Mouse (Mus musculus): ENCODE measurements around the gene Grin3a. TPM values are rescaled to one million over a fixed set of nuclear protein-coding genes. Genes with fewer than 3 reads are reported as not detected.
A peak's percentile ranks its signal among the peaks of the same experiment; 100 is the strongest.
"Not testable (repeated sequence)": the region's sequence is repeated elsewhere in the genome, so short reads cannot be mapped to it uniquely, and the experiment has no call there.

Gene Grin3a
- polyA plus RNA-seq, 1 experiment from 2014 or later: 7.7 TPM

- no peaks in the 10 kb centered on the region for H3K9me3 ChIP-seq
- H3K4me3 ChIP-seq: no peak overlapping the region
- no peaks in the 10 kb centered on the region for H3K27me3 ChIP-seq
- H3K4me2 ChIP-seq (replicated peaks): no peak overlapping the region
- WGBS: 95% methylated on average over 6 of the region's 6 CpGs
- H3K36me3 ChIP-seq: no peaks in the 10 kb centered on the region
- ATAC-seq (replicated peaks): no peak
- no peaks in the 10 kb centered on the region for H3K4me1 ChIP-seq
- H3K27ac ChIP-seq (replicated peaks): no peak overlapping the region
- no peak overlapping the region for H3K9ac ChIP-seq (replicated peaks)
Measured at GRCm38 (mm10) chr4:49676071-49676470, 169.5 kb downstream of the Grin3a start.

- WGBS: 87% methylated on average over 5 of the region's 5 CpGs
- no peak overlapping the region for H3K27ac ChIP-seq (replicated peaks)
- no peak overlapping the region for H3K4me2 ChIP-seq (replicated peaks)
- no peak overlapping the region for H3K9ac ChIP-seq (replicated peaks)
- peaks cover 17% of the 10 kb centered on the region; the same call in 1 of the 2 replicates for H3K36me3 ChIP-seq
- no peaks in the 10 kb centered on the region for H3K27me3 ChIP-seq
- H3K4me1 ChIP-seq: no peaks in the 10 kb centered on the region
- no peak overlapping the region for H3K4me3 ChIP-seq
- no peaks in the 10 kb centered on the region for H3K9me3 ChIP-seq
- ATAC-seq (replicated peaks): no peak
Measured at GRCm38 (mm10) chr4:49664850-49665249, 180.7 kb downstream of the Grin3a start.

- peaks cover 5% of the 10 kb centered on the region; the same call in 1 of the 2 replicates for H3K4me1 ChIP-seq
- no peak overlapping the region for H3K27ac ChIP-seq (replicated peaks)
- WGBS: 90% methylated on average over 4 of the region's 4 CpGs
- no peak overlapping the region for H3K4me2 ChIP-seq (replicated peaks)
- peaks cover 31% of the 10 kb centered on the region for H3K36me3 ChIP-seq
- H3K27me3 ChIP-seq: no peaks in the 10 kb centered on the region
- H3K9me3 ChIP-seq: no peaks in the 10 kb centered on the region
- H3K9ac ChIP-seq (replicated peaks): no peak overlapping the region
- no peak overlapping the region for H3K4me3 ChIP-seq
- ATAC-seq (replicated peaks): no peak
Measured at GRCm38 (mm10) chr4:49662231-49662630, 183.3 kb downstream of the Grin3a start.

DNA sequence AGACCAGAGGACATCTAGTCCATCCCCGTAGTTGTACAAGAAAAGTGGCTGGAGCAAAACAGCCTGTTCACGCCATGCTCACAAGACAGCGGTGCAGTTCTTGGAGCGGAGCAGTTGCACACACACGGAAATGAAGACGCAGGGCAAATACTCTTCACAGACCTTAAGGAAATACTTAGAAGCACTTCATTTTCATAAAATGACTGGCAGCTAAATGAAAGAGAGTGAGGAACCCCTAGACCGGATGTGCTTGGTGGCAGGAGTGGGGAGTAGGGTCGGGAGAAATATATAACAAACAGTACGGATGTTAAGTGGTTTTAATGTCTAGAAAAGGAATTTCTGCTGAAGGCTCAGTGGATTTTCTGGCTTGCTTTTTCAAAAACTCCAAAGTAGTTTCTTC is 183.9 kb downstream of the Grin3a start:
- no peak overlapping the region for H3K27ac ChIP-seq (replicated peaks)
- no peaks in the 10 kb centered on the region for H3K9me3 ChIP-seq
- no peak for ATAC-seq (replicated peaks)
- peaks cover 5% of the 10 kb centered on the region; the same call in 1 of the 2 replicates for H3K4me1 ChIP-seq
- no peak overlapping the region for H3K4me3 ChIP-seq
- no peaks in the 10 kb centered on the region for H3K27me3 ChIP-seq
- no peak overlapping the region for H3K4me2 ChIP-seq (replicated peaks)
- WGBS: 98% methylated on average over 9 of the region's 9 CpGs
- H3K36me3 ChIP-seq: peaks cover 36% of the 10 kb centered on the region
- no peak overlapping the region for H3K9ac ChIP-seq (replicated peaks)

DNA sequence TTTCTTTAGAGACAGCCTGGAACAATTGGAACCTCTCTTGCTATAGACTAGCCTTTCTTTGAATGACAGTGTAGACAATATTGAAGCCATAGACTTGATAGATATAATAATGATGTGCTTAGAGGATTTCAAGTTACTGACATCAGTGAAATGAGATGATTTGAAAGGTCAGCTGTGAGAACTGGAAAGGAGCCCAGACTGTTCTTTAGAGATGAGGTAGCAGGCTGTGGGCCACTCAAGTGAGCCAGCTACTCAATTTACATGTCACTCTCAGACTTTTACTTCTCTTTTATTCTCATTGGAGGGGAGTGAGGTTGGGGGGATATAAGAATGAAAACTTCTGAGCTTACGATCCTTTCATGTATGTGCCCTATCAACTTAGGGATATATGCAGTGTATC is 186.1 kb downstream of the Grin3a start:
- no peak overlapping the region for H3K4me2 ChIP-seq (replicated peaks)
- 64% methylated on average over 1 of the region's 1 CpGs for WGBS
- H3K9me3 ChIP-seq: no peaks in the 10 kb centered on the region
- no peak overlapping the region for H3K4me3 ChIP-seq
- H3K27ac ChIP-seq (replicated peaks): no peak overlapping the region
- peaks cover 5% of the 10 kb centered on the region; the same call in 1 of the 2 replicates for H3K4me1 ChIP-seq
- H3K9ac ChIP-seq (replicated peaks): no peak overlapping the region
- H3K27me3 ChIP-seq: no peaks in the 10 kb centered on the region
- peaks cover 50% of the 10 kb centered on the region for H3K36me3 ChIP-seq
- no peak; the same call in 1 of the 2 replicates for ATAC-seq (replicated peaks)

GRCm38 (mm10) chr4:49639913-49640312 is 205.6 kb downstream of the Grin3a start:
- no peaks in the 10 kb centered on the region for H3K9me3 ChIP-seq
- WGBS: 67% methylated on average over 2 of the region's 2 CpGs
- peaks cover 78% of the 10 kb centered on the region for H3K36me3 ChIP-seq
- H3K27ac ChIP-seq (replicated peaks): no peak overlapping the region
- no peaks in the 10 kb centered on the region for H3K4me1 ChIP-seq
- no peak overlapping the region for H3K9ac ChIP-seq (replicated peaks)
- ATAC-seq (replicated peaks): no peak
- no peaks in the 10 kb centered on the region for H3K27me3 ChIP-seq
- H3K4me2 ChIP-seq (replicated peaks): no peak overlapping the region
- H3K4me3 ChIP-seq: no peak overlapping the region

DNA sequence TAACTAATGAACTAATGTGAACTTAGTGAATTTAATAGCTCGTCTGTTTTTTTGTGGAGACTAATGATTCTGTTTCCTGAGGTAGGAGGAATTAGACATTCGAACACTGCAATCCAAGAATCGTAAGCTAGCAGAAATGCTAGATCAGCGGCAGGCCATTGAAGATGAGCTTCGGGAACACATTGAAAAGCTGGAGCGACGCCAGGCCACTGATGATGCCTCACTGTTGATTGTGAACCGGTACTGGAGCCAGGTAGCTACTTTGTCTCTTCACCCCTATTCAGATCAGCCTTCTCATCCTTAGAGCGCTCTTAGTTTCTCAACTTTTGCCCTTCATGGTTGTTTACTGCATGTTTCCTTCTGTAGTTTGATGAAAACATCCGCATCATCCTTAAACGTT is 207.7 kb downstream of the Grin3a start:
- 90% methylated on average over 11 of the region's 11 CpGs for WGBS
- H3K36me3 ChIP-seq: peaks cover 70% of the 10 kb centered on the region

GRCm38 (mm10) chr4:49632139-49632481 is 213.4 kb downstream of the Grin3a start:
- peak overlapping the region; percentile 74 for H3K9ac ChIP-seq (replicated peaks)
- peaks cover 19% of the 10 kb centered on the region for H3K4me1 ChIP-seq
- H3K4me3 ChIP-seq: peak overlapping the region; percentile 65
- peak; percentile 79; the same call in 1 of the 2 replicates for ATAC-seq (replicated peaks)
- H3K4me2 ChIP-seq (replicated peaks): peak overlapping the region; percentile 75
- H3K9me3 ChIP-seq: no peaks in the 10 kb centered on the region
- peak overlapping the region; percentile 89 for H3K27ac ChIP-seq (replicated peaks)
- WGBS: under 1% methylated on average over 30 of the region's 30 CpGs
- no peaks in the 10 kb centered on the region for H3K27me3 ChIP-seq
- H3K36me3 ChIP-seq: peaks cover 30% of the 10 kb centered on the region

More for the DNA sequence above, 207.7 kb downstream of the Grin3a start:
- no peaks in the 10 kb centered on the region for H3K9me3 ChIP-seq
- H3K4me3 ChIP-seq: no peak overlapping the region
- no peak overlapping the region for H3K9ac ChIP-seq (replicated peaks)
- no peak overlapping the region for H3K27ac ChIP-seq (replicated peaks)
- H3K4me1 ChIP-seq: peaks cover 15% of the 10 kb centered on the region
- no peak for ATAC-seq (replicated peaks)
- H3K4me2 ChIP-seq (replicated peaks): no peak overlapping the region
- no peaks in the 10 kb centered on the region for H3K27me3 ChIP-seq

GRCm38 (mm10) chr4:49631319-49632138 is 214.0 kb downstream of the Grin3a start, which contains the start of gene Rnf20:
TSS of gene Rnf20 (plus strand) at chr4:49632006.
- no peaks in the 10 kb centered on the region for H3K9me3 ChIP-seq
- peaks cover 24% of the 10 kb centered on the region for H3K36me3 ChIP-seq
- H3K27me3 ChIP-seq: no peaks in the 10 kb centered on the region
- H3K4me3 ChIP-seq: peak within 1 kb of the TSS; percentile 65
- WGBS: 3% methylated on average over 37 of the region's 37 CpGs
- peak; percentile 98 for ATAC-seq (replicated peaks)
- peak within 1 kb of the TSS; percentile 74 for H3K9ac ChIP-seq (replicated peaks)
- peak within 1 kb of the TSS; percentile 75 for H3K4me2 ChIP-seq (replicated peaks)
- peaks cover 19% of the 10 kb centered on the region for H3K4me1 ChIP-seq
- H3K27ac ChIP-seq (replicated peaks): peak within 1 kb of the TSS; percentile 89

- H3K36me3 ChIP-seq: no peaks in the 10 kb centered on the region
- no peaks in the 10 kb centered on the region for H3K9me3 ChIP-seq
- no peak overlapping the region for H3K9ac ChIP-seq (replicated peaks)
- peaks cover 13% of the 10 kb centered on the region for H3K4me1 ChIP-seq
- ATAC-seq (replicated peaks): no peak
- H3K4me2 ChIP-seq (replicated peaks): no peak overlapping the region
- H3K4me3 ChIP-seq: no peak overlapping the region
- H3K27ac ChIP-seq (replicated peaks): no peak overlapping the region
- 83% methylated on average over 5 of the region's 5 CpGs for WGBS
- H3K27me3 ChIP-seq: no peaks in the 10 kb centered on the region
Measured at GRCm38 (mm10) chr4:49628941-49629340, 216.6 kb downstream of the Grin3a start.

DNA sequence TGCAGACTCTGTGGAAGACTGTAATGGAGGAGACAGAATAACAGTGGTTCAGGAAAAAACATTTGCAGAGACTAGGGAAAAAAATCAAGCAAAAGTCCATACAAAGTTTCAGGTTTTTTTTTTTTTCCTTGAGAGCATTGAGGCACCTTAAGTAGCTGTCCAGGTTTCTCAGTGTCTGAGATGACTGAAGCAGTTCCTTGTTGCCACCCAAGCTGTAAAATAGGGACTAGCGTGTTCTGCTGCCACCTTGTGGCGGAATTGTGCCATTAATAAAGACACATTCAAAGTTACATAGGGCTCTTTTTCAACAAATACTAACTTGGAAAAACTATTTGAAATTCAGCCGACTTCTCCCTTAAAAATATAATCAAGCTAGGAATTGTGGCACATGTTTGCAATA is 218.6 kb downstream of the Grin3a start:
- 2% methylated on average over 3 of the region's 3 CpGs for WGBS
- H3K36me3 ChIP-seq: no peaks in the 10 kb centered on the region
- no peak overlapping the region for H3K27ac ChIP-seq (replicated peaks)
- H3K9ac ChIP-seq (replicated peaks): no peak overlapping the region
- H3K4me1 ChIP-seq: no peaks in the 10 kb centered on the region; the same call in 1 of the 2 replicates
- ATAC-seq (replicated peaks): no peak
- no peaks in the 10 kb centered on the region for H3K27me3 ChIP-seq
- no peaks in the 10 kb centered on the region for H3K9me3 ChIP-seq
- no peak overlapping the region for H3K4me2 ChIP-seq (replicated peaks)
- no peak overlapping the region for H3K4me3 ChIP-seq

DNA sequence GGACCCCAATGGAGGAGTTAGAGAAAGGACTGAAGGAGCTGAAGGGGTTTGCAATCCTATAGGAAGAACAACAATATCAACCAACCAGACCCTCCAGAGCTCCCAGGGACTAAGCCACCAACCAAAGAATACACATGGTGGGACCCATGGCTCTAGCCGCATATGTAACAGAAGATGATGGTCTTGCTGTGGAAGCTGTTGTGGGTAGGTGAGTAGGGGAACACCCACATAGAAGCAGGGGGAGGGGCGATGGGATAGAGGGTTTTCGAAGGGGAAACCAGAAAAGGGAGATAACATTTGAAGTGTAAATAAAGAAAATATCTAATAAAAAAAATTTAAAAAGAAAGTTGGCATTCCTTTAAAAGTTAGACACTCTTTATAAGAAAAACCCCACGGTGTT is 220.6 kb downstream of the Grin3a start:
- H3K4me1 ChIP-seq; H3K9ac ChIP-seq (replicated peaks); H3K9me3 ChIP-seq; H3K27me3 ChIP-seq; H3K4me3 ChIP-seq; H3K36me3 ChIP-seq; H3K27ac ChIP-seq (replicated peaks); ATAC-seq (replicated peaks); H3K4me2 ChIP-seq (replicated peaks): not testable (repeated sequence)
- WGBS: 94% methylated on average over 4 of the region's 4 CpGs

All from forebrain, embryonic 15.5 days (tissue).